Mouse (Mus musculus) mammary gland, adult 2 months (tissue): ENCODE measurements around the gene Olfr1317. TPM values are rescaled to one million over a fixed set of nuclear protein-coding genes. Genes with fewer than 3 reads are reported as not detected.

Source experiments
- polyA plus RNA-seq: library from polyadenylated mRNA; depleted of rRNA; stranded (reverse); fragments of >200 nt; gene quantifications from 2 replicates; pipeline ENCODE4 v1.2.3, GENCODE M21; 2012; ENCODE audit warnings: low replicate concordance; rRNA removed

The Olfr1317 gene
- polyA plus RNA-seq: not detected in 2 replicates

DNA sequence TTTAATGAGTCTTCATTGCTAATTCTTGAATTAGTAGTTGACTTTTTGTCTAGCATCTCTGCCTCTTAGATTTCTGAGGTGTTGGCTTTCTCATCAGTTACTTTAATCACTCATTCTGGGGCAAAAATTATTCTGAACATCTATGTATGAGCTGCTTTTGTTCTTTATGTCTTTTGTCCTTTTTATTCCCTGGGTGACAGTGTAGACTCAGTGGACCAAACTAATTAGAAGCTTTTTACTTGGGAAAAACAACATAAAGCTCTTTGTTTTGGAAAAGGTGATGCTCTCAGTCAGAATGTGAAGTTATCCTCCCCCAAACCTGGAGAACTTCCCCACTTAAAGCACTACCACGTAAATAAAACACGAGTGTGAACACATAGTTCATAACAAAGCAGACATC is at the start of gene Olfr1317:
TSS of gene Olfr1317 (plus strand) at position 301 of the 400 bp plus-strand sequence.

GRCm38 (mm10) chr2:112096681-112097080 is 43.4 kb upstream of the Olfr1317 start, which contains the start of gene Olfr1314:
Gene Olfr1314, minus strand, starts transcription at chr2:112096781.

DNA sequence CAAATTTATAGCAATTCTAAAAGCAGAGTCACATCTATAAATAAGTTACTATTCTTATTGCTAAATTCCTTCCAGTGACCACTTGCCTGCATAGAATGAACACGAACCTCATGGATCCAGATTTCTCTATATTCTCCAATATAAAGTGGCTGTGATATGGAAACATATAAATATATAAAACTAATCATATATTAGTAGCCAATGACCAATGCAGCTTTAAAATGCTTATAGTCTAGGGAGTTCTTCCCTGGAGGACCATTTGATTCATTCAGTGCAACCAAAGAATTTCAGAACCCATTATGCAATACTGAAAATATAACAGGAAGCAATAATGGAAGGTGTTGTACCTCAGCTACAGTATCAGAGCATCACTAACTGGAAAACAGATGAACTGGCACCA is 24.8 kb upstream of the Olfr1317 start, which contains the start of gene Olfr1315-ps1:
TSS of gene Olfr1315-ps1 (minus strand) at position 101 of the 400 bp plus-strand sequence.

DNA sequence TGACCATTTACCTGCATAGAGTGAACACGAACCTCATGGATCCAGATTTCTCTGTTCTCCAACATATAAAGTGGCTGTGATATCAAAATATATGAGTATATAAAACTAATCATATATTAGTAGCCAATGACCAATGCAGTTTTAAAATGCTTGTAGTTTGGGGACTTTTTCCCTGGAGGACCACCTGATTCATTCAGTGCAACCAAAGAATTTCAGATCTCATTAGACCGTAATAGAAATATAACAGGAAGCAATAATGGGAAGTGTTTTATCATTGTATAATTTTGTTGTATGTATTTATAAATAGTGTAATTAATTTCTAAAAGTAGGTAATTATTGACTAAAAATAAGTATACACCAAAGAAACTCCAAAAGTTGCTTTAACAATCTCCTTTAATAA is 5.3 kb upstream of the Olfr1317 start, which contains the start of gene Olfr1316:
TSS of gene Olfr1316 (minus strand) at position 101 of the 400 bp plus-strand sequence.

GRCm38 (mm10) chr2:112153898-112154297 is 13.8 kb downstream of the Olfr1317 start, which contains the start of gene Olfr1318:
Gene Olfr1318, plus strand, starts transcription at chr2:112154198.

Other genes starting within 250 kb of the Olfr1317 start
- not detected in 2 replicates for gene Olfr1306, start 224.1 kb upstream of the Olfr1317 start, polyA plus RNA-seq
- not detected in 2 replicates for gene Olfr1307, start 190.9 kb upstream of the Olfr1317 start, polyA plus RNA-seq
- gene Olfr1308, start 175.4 kb upstream of the Olfr1317 start, polyA plus RNA-seq: not detected in 2 replicates
- not detected in 2 replicates for gene Olfr1309, start 150.0 kb upstream of the Olfr1317 start, polyA plus RNA-seq
- not detected in 2 replicates for gene Olfr1310, start 127.6 kb upstream of the Olfr1317 start, polyA plus RNA-seq
- not detected in 2 replicates for gene Olfr1311, start 115.9 kb upstream of the Olfr1317 start, polyA plus RNA-seq
- gene Olfr1312, start 90.1 kb upstream of the Olfr1317 start, polyA plus RNA-seq: not detected in 2 replicates
- not detected in 2 replicates for gene Olfr1313, start 62.5 kb upstream of the Olfr1317 start, polyA plus RNA-seq
- gene Olfr1314, start 43.5 kb upstream of the Olfr1317 start, polyA plus RNA-seq: not detected in 2 replicates
- gene Olfr1315-ps1, start 24.9 kb upstream of the Olfr1317 start, polyA plus RNA-seq: not detected in 2 replicates
- gene Olfr1316, start 5.4 kb upstream of the Olfr1317 start, polyA plus RNA-seq: not detected in 2 replicates
- gene Olfr1318, start 13.9 kb downstream of the Olfr1317 start, polyA plus RNA-seq: not detected in 2 replicates
- gene Lpcat4, start 99.1 kb downstream of the Olfr1317 start, polyA plus RNA-seq: 36.0 and 94.5 TPM in 2 replicates
- not detected in 2 replicates for gene Nutm1, start 119.0 kb downstream of the Olfr1317 start, polyA plus RNA-seq
- 62.3 and 132 TPM in 2 replicates for gene Nop10, start 121.6 kb downstream of the Olfr1317 start, polyA plus RNA-seq
- 35.2 and 45.7 TPM in 2 replicates for gene Slc12a6, start 125.5 kb downstream of the Olfr1317 start, polyA plus RNA-seq
- not detected in 2 replicates for gene Gm21985, start 126.0 kb downstream of the Olfr1317 start, polyA plus RNA-seq
- 67.8 and 129 TPM in 2 replicates for gene Emc4, start 227.7 kb downstream of the Olfr1317 start, polyA plus RNA-seq
- 0.86 and 2.4 TPM in 2 replicates for gene Katnbl1, start 238.9 kb downstream of the Olfr1317 start, polyA plus RNA-seq